Mouse (Mus musculus) liver, embryonic 14.5 days (tissue): ENCODE data around the gene Pygo2. TPM values are rescaled to one million over a fixed set of nuclear protein-coding genes. Genes with fewer than 3 reads are reported as not detected.

Experiments
- ATAC-seq: fragments of 200-750 bp; cut with Nextera tagmentation; 2 replicates; pipeline ENCODE4 v1.8.0; 2017; ENCODE audit warnings: moderate number of reproducible peaks, mild to moderate bottlenecking, moderate library complexity; ENCODE audit not compliant: insufficient read depth
- DNase-seq, 3 experiments: peaks; one replicate each; pipeline ENCODE4 v3.0.0-alpha.2; 2012 to 2013; ENCODE audit warnings: low read depth in 3 of 3, low spot score in 3 of 3
- H3K27ac ChIP-seq: fragments of 300-500 bp; sonication (generic); 2 replicates; pipeline ENCODE4 v1.5.1; 2014; ENCODE audit warnings: moderate library complexity, mild to moderate bottlenecking, control low read depth, inconsistent platforms
- H3K27me3 ChIP-seq: fragments of 300-500 bp; sonication (generic); 2 replicates; pipeline ENCODE4 v1.6.1; 2014; ENCODE audit warnings: mild to moderate bottlenecking, low read length, moderate library complexity; ENCODE audit not compliant: control insufficient read depth, insufficient read depth
- H3K36me3 ChIP-seq: fragments of 300-500 bp; sonication (generic); replicated peaks from 2 replicates; pipeline ENCODE4 v1.6.1; 2014; ENCODE audit warnings: low read depth; ENCODE audit not compliant: control insufficient read depth, insufficient read depth
- H3K4me1 ChIP-seq, 2 experiments: fragments of 200-500 bp in 1 of 2; fragments of 300-500 bp in 1 of 2; sonication (generic) in 1 of 2; replicated peaks; 2 replicates each; pipeline ENCODE4 v1.6.1; 2012 to 2014; ENCODE audit warnings: antibody characterized with exemption in 1 of 2, inconsistent platforms in 1 of 2, low read length in 1 of 2; ENCODE audit not compliant: control insufficient read depth in 2 of 2, insufficient read depth in 2 of 2
- H3K4me2 ChIP-seq: fragments of 300-500 bp; sonication (generic); 2 replicates; pipeline ENCODE4 v1.6.1; 2014; ENCODE audit warnings: low read depth, mild to moderate bottlenecking, control low read depth, moderate library complexity
- H3K4me3 ChIP-seq, 2 experiments: fragments of 200-500 bp in 1 of 2; fragments of 300-500 bp in 1 of 2; sonication (generic) in 1 of 2; 2 replicates each; pipeline ENCODE4 v1.5.1; 2012 to 2014; ENCODE audit warnings: low read depth in 2 of 2, low read length in 2 of 2, mild to moderate bottlenecking in 2 of 2, control low read depth in 1 of 2, inconsistent platforms in 1 of 2, moderate library complexity in 1 of 2; ENCODE audit not compliant: insufficient read depth in 1 of 2
- H3K9ac ChIP-seq: fragments of 300-500 bp; sonication (generic); replicated peaks from 2 replicates; pipeline ENCODE4 v1.6.1; 2014; ENCODE audit warnings: mild to moderate bottlenecking, control low read depth, moderate library complexity
- H3K9me3 ChIP-seq: fragments of 300-500 bp; sonication (generic); 2 replicates; pipeline ENCODE4 v1.6.1; 2016; ENCODE audit warnings: low read length, mixed read lengths; ENCODE audit not compliant: control insufficient read depth
- CTCF ChIP-seq: IDR thresholded peaks from 2 replicates; pipeline ENCODE4 v1.5.1; 2016; ENCODE audit warnings: antibody characterized with exemption, low read depth, control low read depth
- EP300 ChIP-seq: IDR thresholded peaks from 2 replicates; pipeline ENCODE4 v1.6.1; 2016; ENCODE audit warnings: antibody characterized with exemption, low read depth
- WGBS: fragments of 180-500 bp; shearing (Covaris S2); extraction: QIAGEN DNeasy Blood & Tissue Kit; methylation state at CpG from one replicate; pipeline ENCODE4 v1.1.7; 2014; ENCODE audit not compliant: insufficient replicate concordance; 5-methylcytosine and 5-hydroxymethylcytosine counted together
- polyA plus RNA-seq, 2 experiments: library from polyadenylated mRNA; depleted of rRNA in 1 of 2; stranded (reverse) in 1 of 2; unstranded in 1 of 2; fragments of >200 nt; fragmentation: Nextera tagmentation in 1 of 2; extraction: Ambion mirVana in 1 of 2; gene quantifications; 2 replicates each; pipeline versions ENCODE4 v1.2.1 to v1.2.3; 2012 to 2014

Gene Pygo2
- polyA plus RNA-seq, 2 experiments: 8.4 to 15.2 TPM

DNA sequence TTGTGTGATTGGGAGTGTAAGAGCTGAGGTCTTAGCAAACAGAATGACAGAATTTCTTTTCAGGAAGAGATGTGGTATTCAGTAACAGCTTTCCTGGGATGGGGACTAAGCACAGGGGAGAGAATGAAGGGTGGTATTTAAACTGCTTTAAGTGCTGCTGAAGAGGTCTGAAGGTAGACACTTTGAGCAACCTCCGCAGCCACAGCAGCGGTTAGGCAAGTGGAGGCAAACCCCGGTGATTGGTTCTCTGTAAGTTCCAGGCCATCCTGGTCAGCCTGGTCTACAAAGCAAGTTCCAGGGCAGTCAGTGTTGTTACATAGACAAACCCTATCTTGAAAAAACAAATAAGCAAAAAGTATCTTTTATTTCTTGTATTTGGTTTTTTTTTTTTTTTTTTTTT is 10.0 kb upstream of the Pygo2 start:
- peak overlapping the region; percentile 84 to 97 for H3K4me3 ChIP-seq
- TF ChIP-seq EP300: no peak
- TF ChIP-seq CTCF: no peak

DNA sequence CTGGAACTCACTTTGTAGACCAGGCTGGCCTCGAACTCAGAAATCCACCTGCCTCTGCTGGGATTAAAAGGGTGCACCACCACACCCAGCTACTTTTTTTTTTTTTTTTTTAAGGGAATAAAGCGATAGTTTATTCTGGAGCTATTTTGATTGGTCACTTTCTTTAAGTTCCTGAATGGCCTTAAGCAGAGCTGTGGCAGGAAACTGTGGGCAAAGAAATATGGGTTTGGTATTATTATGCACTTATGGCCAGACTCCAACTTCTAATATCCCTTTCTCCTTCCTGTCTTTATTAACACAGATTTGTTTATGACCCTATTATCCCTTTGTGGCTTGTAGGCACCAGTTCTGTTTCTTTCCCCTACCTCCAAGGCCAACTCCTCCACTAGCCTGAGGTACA is 9.6 kb upstream of the Pygo2 start:
- no peak for DNase-seq
- Histone ChIP-seq H3K9ac (no peak overlapping the region; the same call in 1 of the 2 replicates), H3K27ac (peak overlapping the region; percentile 87), H3K36me3 (peaks cover 28% of the 10 kb centered on the region), H3K4me2 (peak overlapping the region; percentile 71), H3K9me3 (no peaks in the 10 kb centered on the region), H3K27me3 (no peaks in the 10 kb centered on the region), H3K4me1 (peaks cover 49 to 64% of the 10 kb centered on the region in 2 experiments), H3K4me3 (peak overlapping the region; percentile 68 to 84)
- 44% methylated on average over 2 of the region's 2 CpGs for WGBS
- no peak for TF ChIP-seq EP300
- no peak for TF ChIP-seq CTCF
- ATAC-seq: no peak

More for the DNA sequence above, 10.0 kb upstream of the Pygo2 start:
- peak overlapping the region; percentile 71 for H3K4me2 ChIP-seq
- peak overlapping the region; percentile 91 for H3K9ac ChIP-seq
- no peaks in the 10 kb centered on the region for H3K27me3 ChIP-seq
- H3K36me3 ChIP-seq: peaks cover 28% of the 10 kb centered on the region
- H3K9me3 ChIP-seq: no peaks in the 10 kb centered on the region
- ATAC-seq (no peak), DNase-seq (no peak)
- H3K27ac ChIP-seq: peak overlapping the region; percentile 92
- WGBS: 35% methylated on average over 3 of the region's 3 CpGs
- peaks cover 45 to 60% of the 10 kb centered on the region in 2 experiments for H3K4me1 ChIP-seq

DNA sequence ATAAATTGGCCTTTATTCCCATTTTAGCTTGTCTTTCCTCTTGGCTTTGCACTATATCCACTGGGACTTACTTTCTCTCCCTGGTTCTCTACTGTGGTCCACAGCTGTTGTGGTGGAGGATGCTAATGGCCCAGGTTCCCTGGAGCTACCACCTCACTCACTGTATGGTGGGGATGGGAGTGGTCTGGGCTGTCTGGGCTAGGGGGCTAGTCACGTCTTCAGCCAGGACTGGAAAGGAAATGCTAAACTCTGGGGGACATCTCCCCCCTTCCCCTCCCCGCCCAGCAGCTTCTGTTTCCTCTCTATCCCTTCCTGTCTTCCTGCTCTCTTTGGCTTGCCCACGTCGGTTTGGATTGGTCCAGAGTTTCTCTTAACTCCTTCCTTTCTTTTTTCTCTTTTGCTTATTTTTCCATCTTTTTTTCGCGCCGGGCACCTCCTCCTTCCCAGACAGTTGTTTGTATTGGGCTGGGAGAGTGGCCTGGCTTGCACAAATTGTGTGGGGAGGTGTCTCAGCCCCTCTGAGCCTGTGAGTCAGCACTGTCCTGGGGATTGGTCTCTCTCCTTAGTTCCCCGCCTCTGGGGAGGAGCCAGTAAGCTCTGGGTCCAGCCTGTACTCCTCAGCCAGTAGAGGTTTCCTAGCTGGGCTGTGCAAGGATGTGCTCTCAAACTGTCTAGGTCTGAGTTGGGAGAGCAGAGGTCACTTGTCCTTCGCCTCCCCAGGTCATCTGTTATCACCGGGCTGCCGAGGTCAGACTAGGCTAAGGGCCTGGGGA is 8.8 kb upstream of the Pygo2 start:
- H3K4me1 ChIP-seq: peaks cover 56 to 69% of the 10 kb centered on the region in 2 experiments

DNA sequence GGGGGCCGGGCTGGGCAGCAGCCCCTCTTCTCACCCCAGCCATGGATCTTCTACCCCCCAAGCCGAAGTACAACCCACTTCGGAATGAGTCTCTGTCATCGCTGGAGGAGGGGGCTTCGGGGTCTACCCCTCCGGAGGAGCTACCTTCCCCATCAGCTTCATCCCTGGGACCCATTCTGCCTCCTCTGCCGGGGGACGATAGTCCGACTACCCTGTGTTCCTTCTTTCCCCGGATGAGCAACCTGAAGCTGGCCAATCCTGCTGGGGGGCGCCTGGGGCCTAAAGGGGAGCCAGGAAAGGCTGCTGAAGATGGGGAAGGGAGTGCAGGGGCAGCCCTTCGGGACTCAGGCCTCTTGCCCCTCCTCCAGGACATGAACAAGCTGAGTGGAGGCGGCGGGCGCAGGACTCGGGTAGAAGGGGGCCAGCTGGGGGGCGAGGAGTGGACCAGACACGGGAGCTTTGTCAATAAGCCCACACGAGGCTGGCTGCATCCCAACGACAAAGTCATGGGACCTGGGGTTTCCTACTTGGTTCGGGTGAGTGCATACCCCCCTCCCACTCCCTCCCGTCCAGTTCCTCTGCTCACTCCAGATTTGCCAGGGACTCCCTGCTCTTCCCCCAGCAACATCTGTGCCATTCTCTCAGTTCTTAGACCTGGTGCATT is 8.1 kb upstream of the Pygo2 start:
- Histone ChIP-seq H3K4me1 (peaks cover 54 to 68% of the 10 kb centered on the region in 2 experiments), H3K9me3 (no peaks in the 10 kb centered on the region), H3K27me3 (no peaks in the 10 kb centered on the region), H3K4me2 (peak overlapping the region; percentile 71), H3K4me3 (peak overlapping the region; percentile 62 to 68), H3K36me3 (peaks cover 25% of the 10 kb centered on the region), H3K27ac (peak overlapping the region; percentile 60), H3K9ac (peak overlapping the region; percentile 75)
- no peak for TF ChIP-seq CTCF
- TF ChIP-seq EP300: no peak
- ATAC-seq: no peak
- DNase-seq: no peak
- 28% methylated on average over 22 of the region's 22 CpGs for WGBS

More for the DNA sequence above, 8.8 kb upstream of the Pygo2 start:
- H3K27ac ChIP-seq: peak overlapping the region; percentile 87
- TF ChIP-seq CTCF (no peak), EP300 (0 out of 2 replicates have a peak, but pooled peaks have one; percentile 9)
- DNase-seq (peak; percentile 81 to 82 (median 82)), ATAC-seq (peak; percentile 71)
- peak overlapping the region; percentile 71 for H3K4me2 ChIP-seq
- 7% methylated on average over 11 of the region's 11 CpGs for WGBS
- H3K9me3 ChIP-seq: no peaks in the 10 kb centered on the region
- H3K27me3 ChIP-seq: no peaks in the 10 kb centered on the region
- peaks cover 21% of the 10 kb centered on the region for H3K36me3 ChIP-seq
- peak overlapping the region; percentile 75 for H3K9ac ChIP-seq
- peak overlapping the region; percentile 62 to 68 for H3K4me3 ChIP-seq
